Comparison of ENCODE assay signal across 26 mouse cellular contexts in the genomic region with DNA sequence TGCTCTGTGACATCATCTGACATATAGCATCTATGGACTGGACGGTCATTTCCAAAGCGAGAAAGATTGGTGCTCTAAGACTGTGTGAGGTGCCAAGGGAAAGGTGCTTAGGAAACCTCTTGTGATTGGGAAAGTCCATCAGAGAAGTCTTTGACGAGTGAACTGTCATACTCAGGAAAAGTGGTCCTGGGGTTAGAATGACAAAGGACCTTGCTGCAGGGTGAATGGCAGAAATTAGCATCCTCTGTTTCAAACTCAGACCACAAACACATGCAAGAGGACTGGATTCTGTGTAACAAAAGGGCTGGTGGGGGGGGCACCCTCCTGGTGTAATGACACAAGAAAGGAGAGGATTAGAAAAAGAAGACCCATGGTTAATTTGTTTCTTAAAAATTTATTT.
DNase-seq lines count a peak whose midpoint lies in the region; ATAC-seq and TF ChIP-seq lines count a peak whose summit lies in the region.
"Had no signal": no experiment of that assay in that cellular context is flagged by ENCODE, and none has a peak within 500 bp of the region (broad histone marks: within the 10 kb centered on the region; RNA-seq: fewer than 3 reads in every experiment).

No protein-coding gene starts in this region.

- no peak for DNase-seq in forebrain, postnatal 0 days
- DNase-seq in hindbrain, embryonic 14.5 days (ENCODE audit: low spot score): no peak
- DNase-seq in R1 (ENCODE audit: low read depth, low spot score) (peak; percentile 95), MN1 (ENCODE audit: low spot score) (no peak)
- no peak for DNase-seq in cerebellum, adult 8-10 months
- DNase-seq: adrenal gland, adult 2 months; adrenal gland, postnatal 14 days; B cell, adult 2 months; cerebellum, adult 18-20 months; cerebellum, adult 9-11 months; cerebellum, postnatal 25 days; gastrocnemius, postnatal 25 days; heart, adult 2 months; kidney, adult 11 months; kidney, adult 8-10 months had no signal

- H3K4me3 ChIP-seq in forebrain, embryonic 12.5 days (replicated peaks): no peak overlapping the region
- H3K4me3 ChIP-seq in forebrain, postnatal 0 days (ENCODE audit: low read depth, low read length): no peak overlapping the region
- no peak overlapping the region for H3K4me3 ChIP-seq in hindbrain, embryonic 12.5 days
- no peak overlapping the region for H3K4me3 ChIP-seq in hindbrain, embryonic 14.5 days (replicated peaks; ENCODE audit: low read length)
- H3K4me3 ChIP-seq: embryonic facial prominence, embryonic 12.5 days; embryonic facial prominence, embryonic 15.5 days; forebrain, embryonic 13.5 days; heart, adult 2 months; heart, embryonic 10.5 days; intestine, embryonic 15.5 days; kidney, embryonic 15.5 days had no signal

- H3K4me1 ChIP-seq in forebrain, embryonic 12.5 days: peaks cover 34% of the 10 kb centered on the region
- H3K4me1 ChIP-seq in forebrain, postnatal 0 days (ENCODE audit: insufficient read depth): peaks cover 17% of the 10 kb centered on the region; the same call in 1 of the 2 replicates
- peaks cover 11% of the 10 kb centered on the region for H3K4me1 ChIP-seq in hindbrain, embryonic 12.5 days
- H3K4me1 ChIP-seq in hindbrain, embryonic 14.5 days (replicated peaks; ENCODE audit: control insufficient read depth, insufficient read depth, low read length): 0 out of 2 replicates have a peak, but pooled peaks cover 3% of the 10 kb centered on the region

- no peak overlapping the region for H3K27ac ChIP-seq in forebrain, embryonic 12.5 days
- no peak overlapping the region for H3K27ac ChIP-seq in forebrain, postnatal 0 days (ENCODE audit: low read depth, low read length)
- no peak overlapping the region for H3K27ac ChIP-seq in hindbrain, embryonic 12.5 days
- no peak overlapping the region for H3K27ac ChIP-seq in hindbrain, embryonic 14.5 days
- H3K27ac ChIP-seq: embryonic facial prominence, embryonic 12.5 days; embryonic facial prominence, embryonic 15.5 days; forebrain, embryonic 13.5 days; heart, embryonic 10.5 days; intestine, embryonic 15.5 days; kidney, embryonic 15.5 days had no signal

- no peak overlapping the region for H3K9ac ChIP-seq in forebrain, embryonic 12.5 days
- H3K9ac ChIP-seq in forebrain, postnatal 0 days: no peak overlapping the region
- no peak overlapping the region for H3K9ac ChIP-seq in hindbrain, embryonic 12.5 days
- H3K9ac ChIP-seq in hindbrain, embryonic 14.5 days: no peak overlapping the region
- H3K9ac ChIP-seq: embryonic facial prominence, embryonic 12.5 days; embryonic facial prominence, embryonic 15.5 days; forebrain, embryonic 13.5 days; intestine, embryonic 15.5 days; kidney, embryonic 15.5 days had no signal

- H3K9me3 ChIP-seq in forebrain, embryonic 12.5 days: no peaks in the 10 kb centered on the region
- H3K9me3 ChIP-seq in forebrain, postnatal 0 days (ENCODE audit: low read length): no peaks in the 10 kb centered on the region
- H3K9me3 ChIP-seq in hindbrain, embryonic 12.5 days (replicated peaks): no peaks in the 10 kb centered on the region
- no peaks in the 10 kb centered on the region for H3K9me3 ChIP-seq in hindbrain, embryonic 14.5 days (ENCODE audit: control insufficient read depth, low read length)
- H3K9me3 ChIP-seq: embryonic facial prominence, embryonic 12.5 days; embryonic facial prominence, embryonic 15.5 days; forebrain, embryonic 13.5 days; heart, embryonic 10.5 days; intestine, embryonic 15.5 days; kidney, embryonic 15.5 days had no signal

- no peak for TF ChIP-seq CTCF in forebrain, postnatal 0 days (IDR thresholded peaks at IDR 0.05; ENCODE audit: low read depth)

- H3K36me3 ChIP-seq in forebrain, embryonic 12.5 days (replicated peaks): no peaks in the 10 kb centered on the region
- no peaks in the 10 kb centered on the region for H3K36me3 ChIP-seq in forebrain, postnatal 0 days (ENCODE audit: insufficient read depth)
- H3K36me3 ChIP-seq in hindbrain, embryonic 12.5 days: no peaks in the 10 kb centered on the region
- H3K36me3 ChIP-seq in hindbrain, embryonic 14.5 days (replicated peaks; ENCODE audit: control insufficient read depth, insufficient read depth): no peaks in the 10 kb centered on the region
- H3K36me3 ChIP-seq: embryonic facial prominence, embryonic 12.5 days; embryonic facial prominence, embryonic 15.5 days; G1E; heart, embryonic 10.5 days; intestine, embryonic 15.5 days; kidney, embryonic 15.5 days had no signal

- ATAC-seq in forebrain, embryonic 12.5 days (ENCODE audit: low FRiP score): peak; percentile 25; the same call in 1 of the 2 replicates
- no peak for ATAC-seq in forebrain, postnatal 0 days
- ATAC-seq in hindbrain, embryonic 12.5 days (ENCODE audit: low FRiP score): peak; percentile 48; the same call in 1 of the 2 replicates
- no peak for ATAC-seq in hindbrain, embryonic 14.5 days (ENCODE audit: low FRiP score)
- ATAC-seq: forebrain, embryonic 13.5 days; hindbrain, embryonic 16.5 days; intestine, embryonic 15.5 days had no signal

- H3K27me3 ChIP-seq in forebrain, embryonic 12.5 days: no peaks in the 10 kb centered on the region
- H3K27me3 ChIP-seq in forebrain, postnatal 0 days (ENCODE audit: insufficient read depth, low read length): no peaks in the 10 kb centered on the region
- no peaks in the 10 kb centered on the region for H3K27me3 ChIP-seq in hindbrain, embryonic 12.5 days
- no peaks in the 10 kb centered on the region for H3K27me3 ChIP-seq in hindbrain, embryonic 14.5 days (ENCODE audit: control insufficient read depth, insufficient read depth, low read length)
- H3K27me3 ChIP-seq: CH12.LX; embryonic facial prominence, embryonic 12.5 days; embryonic facial prominence, embryonic 15.5 days; forebrain, embryonic 13.5 days; intestine, embryonic 15.5 days; kidney, embryonic 15.5 days had no signal

- WGBS in forebrain, embryonic 12.5 days: 47% methylated on average over 3 of the region's 3 CpGs
- WGBS in forebrain, postnatal 0 days: 56% methylated on average over 3 of the region's 3 CpGs
- WGBS in hindbrain, embryonic 12.5 days: 52% methylated on average over 3 of the region's 3 CpGs
- 40% methylated on average over 3 of the region's 3 CpGs for WGBS in hindbrain, embryonic 14.5 days

- H3K4me2 ChIP-seq in forebrain, embryonic 12.5 days: no peak overlapping the region
- H3K4me2 ChIP-seq in forebrain, postnatal 0 days (ENCODE audit: low read depth): no peak overlapping the region
- H3K4me2 ChIP-seq in hindbrain, embryonic 12.5 days (replicated peaks): no peak overlapping the region
- no peak overlapping the region for H3K4me2 ChIP-seq in hindbrain, embryonic 14.5 days (replicated peaks)
- H3K4me2 ChIP-seq: embryonic facial prominence, embryonic 12.5 days; embryonic facial prominence, embryonic 15.5 days; forebrain, embryonic 13.5 days; intestine, embryonic 15.5 days; kidney, embryonic 15.5 days had no signal

Comparison
In these comparisons a context has a peak if more than half of its experiments do, and no peak if none do; other contexts are left out.
1. ATAC-seq: peak in forebrain, embryonic 12.5 days (single experiment) and hindbrain, embryonic 12.5 days (single experiment); none in forebrain, postnatal 0 days (single experiment) and hindbrain, embryonic 14.5 days (single experiment).